Mouse (Mus musculus) thymus, adult 2 months (tissue): Measurements from ENCODE around the gene Snrpb2.

Experiments
- CTCF ChIP-seq: fragments of 200-500 bp; IDR thresholded peaks from 2 replicates; pipeline ENCODE4 v1.5.1; 2012; ENCODE audit warnings: mild to moderate bottlenecking, control low read depth, low read length, moderate library complexity, borderline replicate concordance; ENCODE audit not compliant: control insufficient read depth, poor library complexity, insufficient read depth; ENCODE audit errors: extremely low read depth
- POLR2A ChIP-seq: fragments of 200-500 bp; IDR thresholded peaks from 2 replicates; pipeline ENCODE4 v1.6.1; 2012; ENCODE audit warnings: mild to moderate bottlenecking, low read length, control low read depth, moderate library complexity; ENCODE audit not compliant: control insufficient read depth, poor library complexity, insufficient read depth; ENCODE audit errors: extremely low read depth

- TF ChIP-seq POLR2A (no peak), CTCF (no peak)
Observed at GRCm38 (mm10) chr2:143084852-143085397, 22.1 kb downstream of the Snrpb2 start.
